Mouse (Mus musculus) activated CD4-positive, CD25-positive, alpha-beta regulatory T cell, adult 4 months (primary cell): Measurements from ENCODE around the gene Qrich2. TPM values are rescaled to one million over a fixed set of nuclear protein-coding genes. Genes with fewer than 3 reads are reported as not detected.
"Not testable (repeated sequence)": the region's sequence is repeated elsewhere in the genome, so short reads cannot be mapped to it uniquely, and the experiment has no call there.

ENCODE experiments used
- ATAC-seq: one replicate; pipeline ENCODE4 v1.8.0; 2017
- polyA plus RNA-seq, 2 experiments: library from polyadenylated mRNA; unstranded; fragments of 100-300 nt; shearing (Covaris generic); gene quantifications; one replicate each; pipeline ENCODE4 v1.2.1; 2017

The Qrich2 gene
- not detected for polyA plus RNA-seq

- ATAC-seq, result no peak
These were observed at the start of gene Qrich2 for GRCm38 (mm10) chr11:116466141-116466540. Gene Qrich2, minus strand, starts transcription at chr11:116466241.

GRCm38 (mm10) chr11:116515330-116516020, 49.4 kb upstream of the Qrich2 start:
- no peak for ATAC-seq

- no peak for ATAC-seq
These were observed 47.5 kb upstream of the Qrich2 start for GRCm38 (mm10) chr11:116513531-116514038.

GRCm38 (mm10) chr11:116512987-116513386, 46.9 kb upstream of the Qrich2 start:
- ATAC-seq, result no peak

GRCm38 (mm10) chr11:116512154-116512553, 46.1 kb upstream of the Qrich2 start:
- no peak for ATAC-seq

GRCm38 (mm10) chr11:116511301-116511868, 45.3 kb upstream of the Qrich2 start:
- ATAC-seq, result no peak

- ATAC-seq, result no peak
These were observed 42.6 kb upstream of the Qrich2 start for GRCm38 (mm10) chr11:116508689-116509088.

GRCm38 (mm10) chr11:116506151-116506875, 40.3 kb upstream of the Qrich2 start:
- ATAC-seq, result no peak

GRCm38 (mm10) chr11:116505573-116505972, 39.5 kb upstream of the Qrich2 start:
- no peak for ATAC-seq

GRCm38 (mm10) chr11:116504516-116504915, 38.5 kb upstream of the Qrich2 start:
- no peak for ATAC-seq

GRCm38 (mm10) chr11:116501005-116501746, 35.1 kb upstream of the Qrich2 start:
- no peak for ATAC-seq

GRCm38 (mm10) chr11:116499018-116499417, 33.0 kb upstream of the Qrich2 start:
- ATAC-seq, result no peak

- no peak for ATAC-seq
These were observed 32.6 kb upstream of the Qrich2 start for GRCm38 (mm10) chr11:116498596-116498995.

- ATAC-seq, result no peak
These were observed 31.3 kb upstream of the Qrich2 start for GRCm38 (mm10) chr11:116497313-116497712.

- no peak for ATAC-seq
These were observed 28.6 kb upstream of the Qrich2 start for GRCm38 (mm10) chr11:116494474-116495174.

- no peak for ATAC-seq
These were observed 27.8 kb upstream of the Qrich2 start, which contains the start of gene Prpsap1 for GRCm38 (mm10) chr11:116493795-116494252. Gene Prpsap1, minus strand, starts transcription at chr11:116494202.

GRCm38 (mm10) chr11:116493191-116493590, 27.1 kb upstream of the Qrich2 start:
- no peak for ATAC-seq

GRCm38 (mm10) chr11:116492507-116492906, 26.5 kb upstream of the Qrich2 start:
- ATAC-seq, result not testable (repeated sequence)

GRCm38 (mm10) chr11:116491338-116491737, 25.3 kb upstream of the Qrich2 start:
- ATAC-seq, result no peak

GRCm38 (mm10) chr11:116490232-116491107, 24.4 kb upstream of the Qrich2 start:
- ATAC-seq, result peak; percentile 90

GRCm38 (mm10) chr11:116489771-116490231, 23.8 kb upstream of the Qrich2 start:
- ATAC-seq, result peak; percentile 24
